Mouse (Mus musculus): ENCODE results near the gene Cd7.

Gene Cd7

DNA sequence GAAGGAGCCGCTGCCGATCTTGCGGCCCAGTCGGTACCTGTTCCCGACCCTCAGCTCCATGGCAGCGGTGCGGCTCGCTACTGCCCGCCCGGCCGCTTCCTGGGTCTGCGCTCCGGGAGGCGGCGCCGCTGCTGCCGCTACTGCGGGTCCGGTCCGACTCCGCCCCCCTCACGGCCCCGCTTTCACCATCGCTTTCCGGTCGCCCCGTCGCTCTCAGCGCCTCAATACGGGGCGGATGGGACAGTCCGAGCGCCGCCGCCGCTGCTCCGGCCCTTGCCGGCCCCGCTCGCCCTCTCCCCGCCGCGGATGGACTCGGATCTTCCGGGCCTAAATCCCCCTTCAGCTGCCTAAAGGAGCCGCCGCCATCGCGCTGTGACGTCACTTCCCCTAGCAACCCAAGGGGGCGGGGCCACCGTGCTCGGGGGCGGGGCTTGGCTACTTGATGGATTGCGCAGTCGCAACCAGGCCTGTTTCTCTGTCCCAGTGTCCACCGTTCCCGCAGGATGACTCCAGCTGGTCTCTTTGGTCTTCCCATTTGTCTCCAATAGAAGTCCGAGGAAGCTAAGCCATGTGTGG is 48.2 kb downstream of the Cd7 start, which contains the start of gene Csnk1d:
TSS of gene Csnk1d (minus strand) at position 380 of the 576 bp plus-strand sequence.
- peak; percentile 94 for DNase-seq (ENCODE audit: low spot score)

DNA sequence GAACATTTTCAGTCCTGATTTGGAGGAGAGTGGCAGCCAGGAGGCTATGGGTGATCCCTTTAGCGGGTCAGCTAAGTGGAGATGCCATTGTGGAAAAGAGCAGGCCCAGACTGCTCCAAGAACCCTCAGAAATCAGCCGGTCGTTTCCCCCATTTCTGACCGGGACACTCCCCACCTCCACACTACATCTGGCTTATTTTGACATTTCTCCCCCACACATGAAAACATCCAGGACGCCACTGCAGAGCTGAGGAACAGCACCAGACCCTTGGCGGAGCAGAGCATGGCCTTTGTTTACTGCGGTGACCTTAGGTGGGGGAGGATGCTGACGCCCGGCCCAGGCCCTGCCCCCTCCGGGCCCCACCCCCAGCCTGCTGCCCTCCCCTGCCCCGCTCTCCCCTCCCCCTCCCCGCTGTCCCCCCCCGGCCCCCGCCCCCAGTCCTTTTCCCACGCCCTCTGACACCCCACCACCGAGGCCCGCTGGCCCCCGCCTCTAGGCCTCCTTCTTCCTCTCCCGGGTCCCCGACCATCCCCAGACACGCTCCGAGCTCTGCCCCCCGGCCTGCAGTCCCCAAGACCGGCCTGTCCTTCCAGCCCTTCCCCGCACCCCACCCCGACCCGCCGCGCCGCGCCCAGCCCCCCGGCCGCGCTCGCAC is 49.0 kb downstream of the Cd7 start:
- DNase-seq (ENCODE audit: low spot score): no peak

DNA sequence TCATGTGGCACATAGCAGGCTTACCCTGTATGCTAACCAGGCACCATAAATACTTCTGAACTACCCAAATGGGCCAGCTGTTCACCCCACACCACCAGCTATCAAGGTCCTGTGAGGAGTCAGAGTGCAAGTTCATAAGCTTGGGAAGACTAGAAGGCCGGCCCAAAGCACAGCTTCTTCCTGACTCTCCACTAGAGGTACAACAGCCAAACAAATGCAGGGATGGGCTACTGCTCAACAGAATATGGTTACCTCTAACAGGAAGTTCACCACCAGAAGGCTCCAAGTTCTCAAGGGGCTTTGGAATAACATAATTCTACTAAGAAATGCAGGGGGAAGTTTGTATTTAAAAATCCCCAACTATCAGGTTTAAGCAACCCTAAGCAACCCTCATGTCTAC is 49.7 kb downstream of the Cd7 start:
- no peak for DNase-seq (ENCODE audit: low spot score)

DNA sequence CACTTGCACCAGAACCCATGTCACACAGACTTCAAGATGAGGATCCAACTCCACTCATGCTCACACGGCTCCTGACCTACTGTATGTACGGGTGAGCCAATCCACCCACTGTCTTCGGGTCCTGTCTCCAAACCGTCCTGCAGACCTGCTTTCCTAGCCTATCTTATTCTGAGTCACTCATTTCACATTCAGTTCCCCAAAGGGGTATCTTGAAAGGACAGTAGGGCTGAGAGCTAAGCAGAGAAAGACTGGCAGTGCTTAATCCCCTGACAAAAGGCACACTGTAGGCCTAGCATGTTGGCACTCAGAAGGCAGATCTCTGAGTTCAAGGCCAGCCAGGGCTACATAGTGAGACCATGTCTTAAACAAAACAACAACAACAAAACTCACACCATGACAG is 50.8 kb downstream of the Cd7 start:
- no peak for DNase-seq (ENCODE audit: low spot score)

DNA sequence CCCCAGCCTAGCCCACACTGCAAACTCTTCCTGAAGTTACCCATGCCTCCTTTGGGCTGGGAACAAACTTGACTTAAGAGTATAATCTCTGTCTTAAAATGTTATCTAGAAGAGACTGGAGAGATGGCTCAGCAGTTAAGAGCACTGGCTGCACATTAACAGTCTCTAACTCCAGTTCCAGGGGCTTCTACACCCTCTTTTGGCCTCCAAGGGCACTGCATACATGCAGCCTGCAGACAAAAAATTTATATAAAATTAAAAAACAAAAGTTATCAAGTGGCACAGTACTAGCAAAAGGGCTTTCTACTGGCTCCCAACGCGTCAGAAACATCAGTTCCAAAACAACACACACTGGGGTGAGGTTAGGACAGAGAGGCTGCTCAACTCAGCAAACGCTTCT is 51.6 kb downstream of the Cd7 start:
- DNase-seq (ENCODE audit: low spot score): no peak
